Mouse (Mus musculus): ENCODE measurements around the gene Osbpl2.

GRCm38 (mm10) chr2:180116081-180116493 is 3.0 kb upstream of the Osbpl2 start:
- TF ChIP-seq GATA1 (IDR thresholded peaks at IDR 0.05; ENCODE audit: low read length) (no peak), TAL1 (IDR thresholded peaks at IDR 0.05; ENCODE audit: low read length) (no peak)
